Mouse (Mus musculus): Measurements from ENCODE around the gene Eif3l.

Gene Eif3l

DNA sequence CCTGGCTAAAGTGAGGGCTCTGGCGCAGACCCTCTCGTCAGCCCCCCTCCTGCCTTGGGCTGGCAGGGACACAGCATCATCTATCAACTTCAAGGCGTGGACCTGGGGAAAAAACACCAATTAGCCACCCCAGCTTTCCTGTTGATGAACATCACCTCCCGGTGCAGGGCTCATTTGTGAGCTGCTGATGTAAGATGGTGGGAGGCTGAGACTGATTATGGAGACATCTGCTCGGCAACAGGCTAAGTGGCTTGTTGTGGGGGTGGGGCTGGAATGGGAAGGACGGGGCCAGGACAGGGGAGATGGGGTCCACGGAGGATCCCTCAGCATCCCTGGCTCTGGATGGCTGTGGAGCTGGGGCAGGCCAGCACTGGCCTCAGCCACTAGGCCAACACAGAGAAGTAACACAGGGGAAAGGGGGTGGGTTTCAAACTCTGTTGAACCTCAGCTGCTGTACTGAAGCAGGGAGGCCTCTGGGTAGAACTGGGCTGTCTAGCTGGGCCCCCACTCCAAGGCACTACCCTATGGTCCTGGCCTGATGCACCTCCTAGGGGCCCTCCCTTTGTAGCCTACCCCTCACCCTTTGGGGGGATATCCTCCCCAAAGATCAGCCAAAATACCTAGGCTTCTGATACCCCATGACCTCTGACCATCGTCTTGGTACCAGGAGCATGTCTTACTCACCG lies 24.7 kb upstream of the Eif3l start:
- DNase-seq (ENCODE audit: inconsistent age in 2 of 2, low spot score in 1 of 2) = no peak

DNA sequence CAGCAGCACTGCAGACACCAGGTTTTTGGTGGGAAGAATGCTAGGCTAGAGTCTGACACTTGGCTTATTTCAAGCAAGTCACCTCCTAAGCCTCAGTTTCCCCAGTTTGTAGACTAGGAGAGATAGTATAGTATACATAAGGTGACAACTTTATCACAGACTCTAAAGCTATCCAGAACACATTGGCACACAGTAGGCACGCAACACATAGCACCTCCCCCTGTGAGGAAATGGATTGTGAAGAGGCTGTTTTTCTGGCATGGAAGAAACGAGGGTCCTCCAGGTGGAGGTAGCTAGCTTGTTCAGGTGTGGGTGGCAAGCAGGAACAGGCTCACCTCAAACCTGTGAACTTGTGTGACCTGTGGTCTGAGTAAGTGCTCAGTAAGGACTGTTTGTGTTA lies 24.0 kb upstream of the Eif3l start:
- DNase-seq (ENCODE audit: inconsistent age in 2 of 2, low spot score in 1 of 2) = no peak

GRCm38 (mm10) chr15:79051461-79052360 lies 23.3 kb upstream of the Eif3l start:
- DNase-seq (ENCODE audit: inconsistent age in 2 of 2, low spot score in 1 of 2) = no peak

- DNase-seq (ENCODE audit: inconsistent age in 2 of 2, low spot score in 1 of 2) = no peak
Measured at GRCm38 (mm10) chr15:79052366-79052765, 22.6 kb upstream of the Eif3l start.

DNA sequence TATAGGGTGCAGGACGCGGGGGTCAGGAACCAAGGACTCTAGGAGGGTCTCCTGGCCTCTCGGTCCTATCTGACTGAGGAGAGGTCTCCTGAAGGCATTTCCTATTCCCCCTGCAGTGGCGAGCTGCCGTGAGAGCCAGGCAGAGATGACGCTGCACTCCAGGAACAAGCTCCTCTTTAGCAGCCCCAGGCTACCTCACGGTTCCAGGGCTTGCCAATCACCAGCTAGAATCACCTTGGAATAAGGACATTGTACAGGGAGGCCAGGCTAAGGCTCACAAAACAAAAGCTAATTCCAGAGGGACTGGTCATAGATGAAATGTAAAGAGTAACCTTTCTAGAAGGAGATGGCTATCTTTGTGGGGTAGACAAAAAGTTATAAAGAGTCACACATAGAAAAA lies 18.4 kb upstream of the Eif3l start:
- DNase-seq (ENCODE audit: inconsistent age in 2 of 2, low spot score in 1 of 2) = no peak

DNA sequence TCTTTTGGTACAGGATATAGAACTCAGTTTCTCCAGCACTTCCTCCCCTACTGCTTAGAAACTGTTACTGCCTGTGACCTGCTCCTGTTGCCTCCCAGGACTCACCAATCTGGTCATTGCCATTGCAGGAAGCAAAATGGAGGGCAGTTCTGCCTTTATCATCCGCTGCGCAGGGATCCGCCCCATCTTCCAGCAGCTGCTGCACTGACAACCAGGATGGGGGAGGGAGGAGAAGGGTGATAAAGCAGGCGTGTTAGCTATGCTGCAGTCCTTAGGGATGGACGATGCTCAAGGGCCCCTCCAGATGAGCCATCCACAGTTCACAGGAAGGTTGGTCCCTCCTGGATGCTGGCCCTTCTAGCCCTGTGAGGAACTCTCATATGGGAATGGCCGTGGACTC lies 17.1 kb upstream of the Eif3l start:
- no peak for DNase-seq (ENCODE audit: inconsistent age in 2 of 2, low spot score in 1 of 2)

GRCm38 (mm10) chr15:79060887-79061565 lies 14.0 kb upstream of the Eif3l start:
- DNase-seq (ENCODE audit: inconsistent age in 2 of 2, low spot score in 1 of 2) = peak in 1 of 2 experiments; percentile 35

DNA sequence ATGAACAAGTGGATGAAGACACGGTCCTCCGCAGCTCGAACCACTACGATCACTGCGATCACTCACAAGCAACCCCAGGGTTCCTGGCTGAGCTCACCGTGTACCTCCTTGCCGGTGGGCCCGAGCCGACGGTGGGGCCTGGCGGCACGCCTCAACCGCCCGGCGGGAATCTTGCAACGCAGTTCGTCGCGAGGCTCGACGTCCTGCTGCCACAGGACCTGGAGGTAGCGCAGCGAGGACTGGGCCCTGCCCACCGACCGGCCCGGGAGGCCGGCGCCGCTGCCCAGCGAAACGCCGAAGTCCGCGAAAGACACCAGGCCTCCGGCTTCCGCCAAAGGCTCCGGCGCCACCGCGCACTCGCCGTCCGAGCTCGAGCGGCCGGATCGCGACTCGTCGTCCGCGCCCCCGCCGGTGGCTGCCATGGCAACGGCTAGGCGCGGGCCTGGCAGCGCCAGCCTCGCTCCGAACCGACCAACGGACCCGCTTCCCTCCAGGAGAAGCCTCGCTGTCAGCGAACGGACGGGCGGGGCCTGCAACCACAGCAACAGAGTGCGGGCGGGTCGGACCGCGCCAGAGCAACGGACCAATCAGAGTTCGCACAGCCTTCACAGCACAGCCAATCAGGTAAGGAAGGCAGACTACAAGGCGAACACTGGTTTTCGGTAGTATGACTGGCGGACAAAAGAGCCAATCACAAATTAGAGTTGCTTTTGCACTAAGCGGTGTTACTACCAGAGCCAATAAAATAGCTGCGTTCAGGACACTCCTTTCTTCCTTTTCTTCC lies 12.4 kb upstream of the Eif3l start, which contains the start of gene Ankrd54:
Gene Ankrd54 (minus strand): TSS at position 518 of the 784 bp plus-strand sequence.
- peak; percentile 98 to 99 for DNase-seq (ENCODE audit: inconsistent age in 2 of 2, low spot score in 1 of 2)

DNA sequence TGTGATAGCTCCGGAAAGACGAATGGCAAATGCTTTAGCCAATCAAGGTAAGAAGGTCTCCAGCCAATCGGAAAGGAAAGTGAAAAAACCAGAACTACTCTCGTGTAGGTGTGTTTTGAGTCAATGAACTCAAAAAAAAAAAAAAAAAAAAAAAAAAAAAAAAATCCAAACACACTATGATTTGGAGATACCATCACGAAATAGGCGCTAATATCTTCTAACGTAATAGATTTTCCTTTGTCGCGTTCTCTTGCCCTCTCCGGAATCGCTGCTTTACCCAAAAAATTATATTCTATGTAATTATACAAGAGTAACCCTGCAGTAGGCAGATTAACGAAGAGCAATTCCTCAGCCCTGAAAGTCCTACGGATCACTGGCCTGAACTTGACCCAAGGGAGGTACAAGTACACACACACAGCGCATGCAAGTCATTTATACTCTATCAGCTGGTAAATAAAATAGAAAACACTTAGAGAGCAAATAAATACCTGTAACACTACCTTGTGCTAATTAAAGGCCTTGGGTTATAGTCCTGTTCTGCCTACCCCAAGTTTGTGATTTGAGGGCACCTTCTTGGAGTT lies 11.7 kb upstream of the Eif3l start:
- DNase-seq (ENCODE audit: inconsistent age in 2 of 2, low spot score in 1 of 2) = no peak

DNA sequence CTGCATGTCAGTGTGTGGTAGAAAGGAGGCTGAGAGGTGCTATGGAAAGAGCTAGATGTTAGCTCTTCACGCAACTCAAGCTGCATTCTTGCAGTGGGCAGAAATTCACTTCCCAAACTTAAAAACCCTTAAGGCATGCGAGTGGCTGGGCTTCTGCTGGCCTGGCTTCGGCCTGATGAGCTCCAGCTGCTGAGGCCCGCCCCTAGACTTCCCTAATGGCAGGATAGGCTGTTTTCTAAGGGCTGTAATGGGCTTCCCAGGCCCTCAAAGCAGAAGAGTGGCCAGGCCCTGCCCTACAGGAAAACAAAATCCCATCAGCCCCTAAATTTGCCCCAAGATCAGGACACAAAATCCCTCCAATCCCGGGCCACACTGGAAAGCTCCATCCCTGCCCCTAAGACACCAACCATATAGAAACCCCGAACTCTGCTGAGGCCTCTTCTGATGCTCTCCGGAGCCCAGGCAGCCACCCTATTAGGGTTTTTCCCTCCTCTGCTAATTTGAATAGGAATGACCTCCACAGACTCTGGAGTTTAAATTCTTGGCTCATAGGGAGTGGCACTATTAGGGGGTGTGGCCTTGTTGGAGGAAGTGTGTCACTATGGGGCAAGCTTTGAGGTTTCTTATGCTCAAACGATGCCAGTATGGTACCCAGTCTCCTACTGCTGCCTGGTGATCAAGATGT lies 9.8 kb upstream of the Eif3l start:
- peak in 1 of 2 experiments; percentile 23 for DNase-seq (ENCODE audit: inconsistent age in 2 of 2, low spot score in 1 of 2)

DNA sequence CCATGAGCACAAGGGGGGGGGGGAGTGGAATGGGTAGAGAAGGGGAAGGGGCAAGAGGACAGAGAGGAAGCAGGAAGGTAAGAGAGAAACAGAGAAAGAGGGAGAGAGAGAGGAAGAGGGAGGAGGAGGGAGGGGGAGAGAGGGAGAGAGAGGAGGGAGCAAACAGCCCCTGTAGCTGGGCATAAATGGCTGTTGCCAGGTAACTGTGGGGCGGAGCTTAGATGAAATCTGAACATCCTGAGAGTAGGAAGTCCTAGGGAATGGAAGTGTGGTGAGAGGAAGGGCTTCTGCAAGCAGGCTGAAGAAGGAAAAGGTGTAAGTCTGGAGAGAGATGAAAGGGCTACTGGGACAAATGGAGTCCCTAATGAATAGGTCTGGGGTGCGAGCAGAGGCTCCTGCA lies 8.7 kb upstream of the Eif3l start:
- DNase-seq (ENCODE audit: inconsistent age in 2 of 2, low spot score in 1 of 2) = no peak

GRCm38 (mm10) chr15:79067631-79068030 lies 7.3 kb upstream of the Eif3l start:
- peak in 1 of 2 experiments; percentile 38 for DNase-seq (ENCODE audit: inconsistent age in 2 of 2, low spot score in 1 of 2)

DNA sequence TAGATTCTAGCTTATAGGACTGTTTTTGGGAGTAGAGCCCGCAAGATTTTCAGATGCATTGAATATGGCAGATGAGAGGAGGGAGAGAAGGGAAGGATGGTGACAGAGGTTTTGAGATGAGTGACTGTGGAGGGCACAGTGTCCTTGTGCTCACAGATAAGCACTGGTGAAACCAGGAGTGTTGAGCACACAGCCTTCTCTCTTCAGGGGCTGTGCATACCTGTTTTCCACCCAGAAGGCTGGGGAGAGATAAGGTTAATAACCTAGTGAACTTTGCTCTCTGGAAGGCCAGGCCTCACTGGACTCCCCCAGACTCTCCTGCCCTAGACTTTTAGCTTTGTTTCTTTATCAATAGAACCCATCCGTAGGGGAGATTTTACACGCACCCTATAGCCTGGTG lies 6.6 kb upstream of the Eif3l start:
- no peak for DNase-seq (ENCODE audit: inconsistent age in 2 of 2, low spot score in 1 of 2)

- peak; percentile 50 to 84 for DNase-seq (ENCODE audit: inconsistent age in 2 of 2, low spot score in 1 of 2)
Measured at GRCm38 (mm10) chr15:79071117-79072039, 3.6 kb upstream of the Eif3l start.

- no peak for DNase-seq (ENCODE audit: inconsistent age in 2 of 2, low spot score in 1 of 2)
Measured at GRCm38 (mm10) chr15:79073752-79074151, 1.2 kb upstream of the Eif3l start.

- DNase-seq (ENCODE audit: inconsistent age in 2 of 2, low spot score in 1 of 2) = peak in 1 of 2 experiments; percentile 35
Measured at GRCm38 (mm10) chr15:79074446-79074845, 533 bp upstream of the Eif3l start.

- peak in 1 of 2 experiments; percentile 31 for DNase-seq (ENCODE audit: inconsistent age in 2 of 2, low spot score in 1 of 2)
Measured at GRCm38 (mm10) chr15:79075658-79076365, 833 bp downstream of the Eif3l start.

- DNase-seq (ENCODE audit: inconsistent age in 2 of 2, low spot score in 1 of 2) = no peak
Measured at GRCm38 (mm10) chr15:79079567-79079966, 4.6 kb downstream of the Eif3l start.
